Mouse (Mus musculus) megakaryocyte, embryonic 14.5 days (primary cell): ENCODE results near the gene 5730596B20Rik. TPM values are rescaled to one million over a fixed set of nuclear protein-coding genes. Genes with fewer than 3 reads are reported as not detected.

Experiments
- H3K27me3 ChIP-seq: replicated peaks from 2 replicates; pipeline ENCODE3; 2012; ENCODE audit warnings: inconsistent platforms
- H3K36me3 ChIP-seq: replicated peaks from 2 replicates; pipeline ENCODE3; 2012; ENCODE audit warnings: low read length, inconsistent platforms, mixed read lengths
- H3K4me1 ChIP-seq: 2 replicates; pipeline ENCODE4 v1.6.1; 2012; ENCODE audit warnings: inconsistent platforms
- H3K4me3 ChIP-seq: replicated peaks from 2 replicates; pipeline ENCODE3; 2012; ENCODE audit warnings: moderate library complexity, mild to moderate bottlenecking, inconsistent platforms
- H3K9me3 ChIP-seq: 2 replicates; pipeline ENCODE4 v1.6.1; 2012; ENCODE audit warnings: inconsistent platforms
- FLI1 ChIP-seq: IDR thresholded peaks from 2 replicates; pipeline ENCODE4 v1.6.1; 2012; ENCODE audit warnings: low read length, inconsistent platforms, mixed read lengths
- GATA1 ChIP-seq: IDR thresholded peaks from 3 replicates; pipeline ENCODE4 v1.6.1; 2012; ENCODE audit warnings: mixed read lengths, low read length, inconsistent platforms, borderline replicate concordance
- polyA plus RNA-seq: library from polyadenylated mRNA; stranded (reverse); fragments of >175 nt; gene quantifications from 2 replicates; pipeline ENCODE4 v1.2.3, GENCODE M21; 2012; ENCODE audit warnings: low replicate concordance; ENCODE audit not compliant: insufficient read depth

Gene 5730596B20Rik
- polyA plus RNA-seq, 1 experiment: not detected

DNA sequence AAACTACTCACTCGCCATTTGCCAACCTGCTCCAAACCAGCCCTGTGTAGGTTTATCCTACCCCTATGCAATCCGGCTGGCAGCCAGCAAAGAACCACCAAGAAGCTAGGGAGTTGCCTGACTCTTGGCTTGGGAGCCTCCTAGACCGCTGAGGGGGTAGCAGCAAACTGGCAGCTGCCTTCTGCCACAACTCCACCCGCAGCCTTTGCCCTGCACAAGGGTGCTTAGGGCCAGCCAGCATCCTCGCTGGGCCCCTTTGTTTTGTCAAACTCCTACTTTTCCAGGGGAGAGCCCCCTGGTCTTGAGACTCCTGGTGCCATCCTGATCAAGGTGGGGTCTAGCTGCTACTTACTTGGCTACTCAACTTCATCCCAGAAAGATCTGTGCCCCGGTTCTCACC, 7.4 kb downstream of the 5730596B20Rik start:
- TF ChIP-seq FLI1 (no peak), GATA1 (no peak)
- H3K27me3 ChIP-seq: peaks cover 43% of the 10 kb centered on the region

DNA sequence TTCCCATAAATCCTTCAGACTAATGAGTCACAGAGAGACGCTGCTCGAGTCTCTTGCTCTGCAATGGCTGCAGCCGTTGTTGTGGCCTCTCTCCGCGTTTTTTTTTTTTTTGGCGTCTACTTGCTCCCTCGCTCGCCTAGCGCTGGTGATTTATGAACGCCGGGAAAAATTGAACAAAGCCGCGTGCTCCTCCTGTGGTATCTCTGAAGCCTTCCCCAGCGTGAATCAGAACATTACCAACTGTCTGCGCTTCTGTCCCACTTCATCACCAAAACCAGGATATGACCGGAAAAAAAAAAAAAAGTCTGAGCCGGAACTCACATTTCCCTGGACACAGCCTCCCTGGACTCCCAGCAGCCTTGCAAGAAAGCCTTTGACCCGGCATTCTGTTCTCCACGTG, 7.9 kb downstream of the 5730596B20Rik start:
- Histone ChIP-seq H3K9me3 (0 out of 2 replicates have a peak, but pooled peaks cover under 1% of the 10 kb centered on the region), H3K4me1 (no peaks in the 10 kb centered on the region), H3K4me3 (no peak overlapping the region), H3K36me3 (no peaks in the 10 kb centered on the region), H3K27me3 (peaks cover 44% of the 10 kb centered on the region)
- TF ChIP-seq FLI1 (no peak), GATA1 (no peak)

More for the DNA sequence above, 7.4 kb downstream of the 5730596B20Rik start:
- H3K36me3 ChIP-seq: no peaks in the 10 kb centered on the region
- H3K9me3 ChIP-seq: no peaks in the 10 kb centered on the region
- H3K4me3 ChIP-seq: no peak overlapping the region
- no peaks in the 10 kb centered on the region for H3K4me1 ChIP-seq

DNA sequence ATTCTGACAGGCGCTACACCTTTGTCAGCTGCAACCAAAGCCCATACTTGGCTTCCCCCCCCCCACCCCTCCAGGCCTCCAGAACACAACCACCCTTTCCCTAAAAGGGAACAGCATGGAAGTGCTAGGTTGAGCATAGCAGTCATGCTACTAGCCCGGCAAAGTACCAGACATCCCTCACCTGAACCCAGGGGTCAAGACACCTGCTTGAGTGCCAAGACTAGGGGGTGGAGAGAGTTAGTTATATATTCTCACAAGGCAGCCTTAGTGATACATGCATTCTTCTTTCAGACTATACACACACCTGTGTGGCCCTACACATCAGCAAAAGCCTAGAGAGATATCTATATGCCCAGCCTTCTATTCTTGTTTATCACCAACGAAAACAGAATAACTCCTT, 8.5 kb downstream of the 5730596B20Rik start:
- Histone ChIP-seq H3K27me3 (peaks cover 47% of the 10 kb centered on the region), H3K4me3 (no peak overlapping the region), H3K4me1 (no peaks in the 10 kb centered on the region), H3K9me3 (0 out of 2 replicates have a peak, but pooled peaks cover 5% of the 10 kb centered on the region), H3K36me3 (no peaks in the 10 kb centered on the region)
- TF ChIP-seq FLI1: no peak
- no peak for TF ChIP-seq GATA1

DNA sequence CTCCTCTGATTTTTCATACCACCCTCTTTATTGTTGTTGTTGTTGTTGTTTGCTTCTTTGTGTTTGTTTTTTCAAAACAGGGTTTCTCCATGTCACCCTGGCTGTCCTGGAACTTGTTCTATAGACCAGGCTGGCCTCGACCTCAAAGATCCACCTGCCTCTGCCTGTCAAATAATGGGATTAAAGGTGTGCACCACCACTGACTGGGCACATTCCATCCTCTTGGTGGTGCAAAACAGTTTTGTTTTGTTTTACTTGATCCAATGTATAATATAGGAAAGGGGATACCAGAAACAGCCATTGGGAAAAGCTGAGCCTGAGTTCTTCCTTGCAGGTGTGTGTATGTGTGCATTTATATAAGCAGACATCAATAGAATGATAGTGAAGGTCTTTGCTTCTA, 9.2 kb downstream of the 5730596B20Rik start:
- Histone ChIP-seq H3K4me1 (no peaks in the 10 kb centered on the region), H3K9me3 (0 out of 2 replicates have a peak, but pooled peaks cover 5% of the 10 kb centered on the region), H3K4me3 (no peak overlapping the region), H3K27me3 (peaks cover 46% of the 10 kb centered on the region), H3K36me3 (no peaks in the 10 kb centered on the region)
- TF ChIP-seq FLI1 (no peak), GATA1 (no peak)

DNA sequence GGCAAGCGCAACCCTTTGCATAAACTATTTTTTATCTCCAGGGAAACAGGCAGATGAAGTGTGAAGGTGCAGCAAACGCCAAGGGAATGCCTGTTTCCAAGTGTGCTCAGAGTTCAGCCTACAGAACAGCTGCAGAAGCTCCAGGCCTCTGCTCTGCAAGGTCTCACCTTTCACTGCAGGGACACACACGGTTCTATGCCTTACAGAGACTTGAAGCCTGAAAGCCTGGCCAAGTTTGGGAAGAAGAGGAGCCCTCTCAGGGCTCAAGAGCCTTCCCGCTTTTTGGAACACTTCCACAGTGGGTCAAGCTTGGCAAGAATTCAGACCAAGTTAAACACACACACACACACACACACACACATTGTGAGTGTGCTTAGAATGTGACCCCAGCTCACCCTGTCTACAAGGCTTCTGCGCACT, 11.9 kb downstream of the 5730596B20Rik start:
- peaks cover 7% of the 10 kb centered on the region for H3K4me1 ChIP-seq
- peaks cover 48% of the 10 kb centered on the region for H3K27me3 ChIP-seq
- 0 out of 2 replicates have a peak, but pooled peaks cover 5% of the 10 kb centered on the region for H3K9me3 ChIP-seq
- H3K36me3 ChIP-seq: no peaks in the 10 kb centered on the region
- no peak overlapping the region for H3K4me3 ChIP-seq
- TF ChIP-seq FLI1 (no peak), GATA1 (no peak)

DNA sequence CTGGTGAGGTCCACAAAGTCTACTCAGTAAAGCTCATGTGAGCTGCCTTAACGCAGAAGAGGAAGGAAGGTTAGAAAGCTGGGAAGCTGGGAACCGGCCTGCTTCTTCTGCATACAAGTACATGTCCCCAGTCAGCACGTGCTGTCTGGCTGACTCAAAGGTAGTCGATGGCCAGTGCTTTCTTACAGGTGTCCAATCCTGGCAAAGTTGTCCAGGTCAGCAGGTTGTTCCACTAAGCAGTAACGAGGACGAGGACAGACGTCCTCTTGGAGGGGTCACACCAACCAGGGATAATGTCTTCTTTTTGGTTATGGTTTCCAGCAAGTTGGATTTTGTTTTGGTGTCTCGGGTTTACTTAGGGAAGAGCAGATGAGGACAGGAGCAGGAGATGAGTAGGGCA, 12.6 kb downstream of the 5730596B20Rik start:
- H3K36me3 ChIP-seq: no peaks in the 10 kb centered on the region
- H3K9me3 ChIP-seq: 0 out of 2 replicates have a peak, but pooled peaks cover 5% of the 10 kb centered on the region
- peaks cover 7% of the 10 kb centered on the region for H3K4me1 ChIP-seq
- no peak overlapping the region for H3K4me3 ChIP-seq
- H3K27me3 ChIP-seq: peaks cover 49% of the 10 kb centered on the region
- TF ChIP-seq FLI1: no peak
- no peak for TF ChIP-seq GATA1

DNA sequence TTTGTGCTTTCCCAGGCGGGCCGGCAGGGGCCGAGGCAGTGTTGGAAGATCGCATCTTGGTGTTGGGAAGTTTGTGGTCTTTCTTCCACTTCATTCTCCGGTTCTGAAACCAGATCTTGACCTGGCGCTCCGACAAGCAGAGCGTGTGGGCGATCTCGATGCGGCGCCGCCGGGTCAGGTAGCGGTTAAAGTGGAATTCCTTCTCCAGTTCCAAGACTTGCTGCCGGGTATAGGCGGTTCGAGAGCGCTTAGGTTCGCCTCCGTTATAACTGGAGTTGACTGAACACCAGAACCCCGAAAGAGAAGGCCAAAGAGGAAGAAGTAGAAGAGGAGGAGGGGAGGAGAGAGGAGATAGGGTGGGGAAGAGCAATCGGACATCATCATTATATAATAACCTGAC, 13.1 kb downstream of the 5730596B20Rik start:
- TF ChIP-seq FLI1 (no peak), GATA1 (no peak)
- H3K9me3 ChIP-seq: 0 out of 2 replicates have a peak, but pooled peaks cover 5% of the 10 kb centered on the region
- H3K27me3 ChIP-seq: peaks cover 50% of the 10 kb centered on the region
- H3K4me1 ChIP-seq: peaks cover 7% of the 10 kb centered on the region
- no peak overlapping the region for H3K4me3 ChIP-seq
- H3K36me3 ChIP-seq: no peaks in the 10 kb centered on the region

DNA sequence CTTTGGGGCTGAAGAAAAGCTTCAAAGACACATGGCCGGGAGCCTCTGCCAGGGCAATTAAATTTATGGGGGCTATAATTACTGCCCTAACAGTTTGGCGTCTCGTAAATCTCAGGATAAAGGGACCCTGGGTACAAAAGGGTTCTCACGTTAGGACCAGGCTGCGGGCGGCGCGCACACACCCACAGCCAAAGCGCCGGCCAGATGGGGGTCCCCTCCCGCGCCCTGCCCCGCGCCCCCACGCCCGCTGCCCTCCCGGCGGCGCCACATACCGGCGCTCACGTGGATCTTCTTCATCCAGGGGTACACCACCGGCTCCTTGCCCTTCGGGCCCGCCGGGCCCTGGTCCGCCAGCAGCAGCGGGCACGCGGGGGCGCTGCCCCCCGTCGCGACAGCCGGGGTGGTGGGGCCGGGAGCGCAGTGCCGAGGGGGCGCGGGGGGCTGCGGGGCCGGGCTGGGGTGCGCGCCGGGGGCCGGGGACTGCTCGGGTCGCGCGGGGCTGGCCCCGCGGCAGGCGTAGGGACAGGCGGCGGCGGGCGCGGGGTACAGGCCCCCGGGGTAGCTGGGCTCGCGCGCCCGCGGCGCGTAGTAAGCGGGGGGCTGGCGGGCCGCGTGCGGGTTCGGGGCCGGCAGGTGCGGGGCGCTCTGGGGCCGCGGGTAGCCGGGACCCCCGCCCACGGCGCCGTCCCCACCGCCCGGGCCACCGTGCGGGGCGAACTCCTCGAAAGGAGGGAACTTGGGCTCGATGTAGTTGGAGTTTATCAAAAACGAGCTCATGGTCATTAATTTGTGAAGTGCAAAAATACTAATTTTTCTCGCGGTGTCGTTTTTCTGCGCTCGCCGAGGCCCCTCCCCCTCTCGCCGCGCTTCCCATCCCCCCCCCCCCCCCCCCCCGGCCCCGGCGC, 13.9 kb downstream of the 5730596B20Rik start, which contains the start of gene Hoxa4:
Gene Hoxa4, minus strand, starts transcription at position 848 of the 905 bp plus-strand sequence.
- TF ChIP-seq FLI1: no peak
- no peak for TF ChIP-seq GATA1
- H3K36me3 ChIP-seq: no peaks in the 10 kb centered on the region
- H3K4me3 ChIP-seq: peak within 1 kb of the TSS; percentile 95
- peaks cover 9% of the 10 kb centered on the region for H3K4me1 ChIP-seq
- peaks cover 48% of the 10 kb centered on the region for H3K27me3 ChIP-seq
- 0 out of 2 replicates have a peak, but pooled peaks cover 5% of the 10 kb centered on the region for H3K9me3 ChIP-seq

DNA sequence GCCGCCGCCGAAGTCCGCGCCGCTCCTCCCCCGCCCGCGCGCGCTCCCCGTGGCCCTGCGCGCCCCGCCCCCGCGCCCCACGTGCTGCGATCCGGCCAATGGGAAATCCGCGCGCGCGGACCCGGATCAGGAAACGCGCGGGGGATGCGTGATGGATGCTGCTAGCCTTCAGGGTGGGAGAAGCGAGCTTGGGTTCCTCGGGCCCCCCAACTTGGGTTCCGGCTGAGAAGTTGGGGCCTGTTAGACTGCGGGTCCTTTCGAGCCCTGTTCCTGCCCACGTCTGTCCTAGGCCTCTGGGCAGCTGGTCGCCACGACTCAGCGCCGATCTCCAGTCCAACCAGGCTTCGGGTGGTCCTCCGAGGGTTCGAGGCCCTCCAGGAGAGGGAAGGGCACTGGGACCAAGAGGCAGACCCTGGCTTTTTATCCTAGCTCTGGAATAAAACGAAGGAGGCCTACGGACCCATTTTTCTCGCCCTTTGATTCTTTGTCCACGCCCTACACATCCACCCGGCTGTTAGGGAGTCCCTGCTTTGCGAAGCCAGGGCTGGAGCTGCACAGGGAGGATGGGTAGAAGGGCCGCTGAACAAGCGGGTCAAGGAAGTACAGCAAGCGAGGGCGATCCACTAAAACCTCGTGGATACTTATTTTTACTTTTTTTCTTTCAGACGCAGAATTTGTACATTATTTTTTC, 14.7 kb downstream of the 5730596B20Rik start:
- Histone ChIP-seq H3K9me3 (0 out of 2 replicates have a peak, but pooled peaks cover 5% of the 10 kb centered on the region), H3K4me1 (peaks cover 10% of the 10 kb centered on the region), H3K4me3 (peak overlapping the region; percentile 95), H3K36me3 (no peaks in the 10 kb centered on the region), H3K27me3 (peaks cover 47% of the 10 kb centered on the region)
- no peak for TF ChIP-seq GATA1
